Mouse (Mus musculus) midbrain, embryonic 16.5 days (tissue): ENCODE measurements around the gene Fzr1. TPM values are rescaled to one million over a fixed set of nuclear protein-coding genes. Genes with fewer than 3 reads are reported as not detected.

Source experiments
- ATAC-seq: fragments of 200-750 bp; cut with Nextera tagmentation; 2 replicates; pipeline ENCODE4 v1.8.0; 2017; ENCODE audit warnings: moderate TSS enrichment
- H3K27ac ChIP-seq: fragments of 300-500 bp; sonication (generic); 2 replicates; pipeline ENCODE4 v1.5.1; 2014; ENCODE audit warnings: mild to moderate bottlenecking, low read length, mixed read lengths
- H3K27me3 ChIP-seq: fragments of 300-500 bp; sonication (generic); 2 replicates; pipeline ENCODE4 v1.6.1; 2014; ENCODE audit warnings: low read depth, low read length, mixed read lengths; ENCODE audit not compliant: control insufficient read depth, insufficient read depth
- H3K36me3 ChIP-seq: fragments of 300-500 bp; sonication (generic); 2 replicates; pipeline ENCODE4 v1.6.1; 2014; ENCODE audit warnings: mild to moderate bottlenecking, low read length, moderate library complexity, mixed read lengths; ENCODE audit not compliant: control insufficient read depth, insufficient read depth
- H3K4me1 ChIP-seq: fragments of 300-500 bp; sonication (generic); 2 replicates; pipeline ENCODE4 v1.6.1; 2014; ENCODE audit warnings: mild to moderate bottlenecking, low read length, mixed read lengths; ENCODE audit not compliant: control insufficient read depth, insufficient read depth
- H3K4me2 ChIP-seq: fragments of 300-500 bp; sonication (generic); 2 replicates; pipeline ENCODE4 v1.6.1; 2014; ENCODE audit warnings: mild to moderate bottlenecking, low read length, mixed read lengths
- H3K4me3 ChIP-seq: fragments of 300-500 bp; sonication (generic); 2 replicates; pipeline ENCODE4 v1.5.1; 2014; ENCODE audit warnings: low read depth, mild to moderate bottlenecking, low read length, moderate library complexity, mixed read lengths
- H3K9ac ChIP-seq: fragments of 300-500 bp; sonication (generic); 2 replicates; pipeline ENCODE4 v1.6.1; 2014; ENCODE audit warnings: low read depth, low read length, mixed read lengths
- H3K9me3 ChIP-seq: fragments of 300-500 bp; sonication (generic); replicated peaks from 2 replicates; pipeline ENCODE4 v1.6.1; 2014; ENCODE audit warnings: mild to moderate bottlenecking, low read length, mixed read lengths; ENCODE audit not compliant: control insufficient read depth, poor library complexity, severe bottlenecking
- WGBS: fragments of 180-500 bp; shearing (Covaris S2); extraction: QIAGEN DNeasy Blood & Tissue Kit; methylation state at CpG from one replicate; pipeline ENCODE4 v1.1.7; 2014; 5-methylcytosine and 5-hydroxymethylcytosine counted together
- polyA plus RNA-seq: library from polyadenylated mRNA; unstranded; fragments of >200 nt; fragmentation: Nextera tagmentation; extraction: Ambion mirVana; gene quantifications from 2 replicates; pipeline ENCODE4 v1.2.1, GENCODE M21; 2015

Fzr1 gene
- polyA plus RNA-seq, 1 experiment from 2014 or later: 146 TPM

DNA sequence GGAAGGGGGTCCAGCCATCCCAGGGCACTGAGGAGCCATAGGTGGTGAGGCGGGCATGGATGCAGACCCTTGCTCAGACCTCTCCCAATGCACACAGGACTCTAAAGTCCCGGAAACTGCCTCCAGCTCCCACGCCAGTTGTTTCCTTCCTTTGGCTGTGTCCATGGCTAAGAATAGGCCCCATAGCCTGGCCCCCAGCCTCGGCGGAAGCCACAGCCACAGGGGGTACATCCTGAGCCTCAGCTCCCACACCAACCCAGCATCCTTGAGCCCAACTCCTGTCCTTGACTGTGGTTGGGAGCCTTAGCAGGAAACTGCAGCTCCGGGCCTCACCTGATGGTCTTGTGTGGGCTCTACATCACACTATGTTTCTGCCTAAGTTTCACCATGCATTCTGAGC lies 51.5 kb downstream of the Fzr1 start:
- no peak overlapping the region for H3K4me3 ChIP-seq
- no peak for ATAC-seq
- no peaks in the 10 kb centered on the region for H3K9me3 ChIP-seq
- peaks cover 3% of the 10 kb centered on the region; the same call in 1 of the 2 replicates for H3K27me3 ChIP-seq
- H3K4me1 ChIP-seq: peaks cover 5% of the 10 kb centered on the region
- no peak overlapping the region for H3K9ac ChIP-seq
- H3K36me3 ChIP-seq: peaks cover 40% of the 10 kb centered on the region
- 92% methylated on average over 6 of the region's 6 CpGs for WGBS
- H3K27ac ChIP-seq: no peak overlapping the region
- H3K4me2 ChIP-seq: no peak overlapping the region

DNA sequence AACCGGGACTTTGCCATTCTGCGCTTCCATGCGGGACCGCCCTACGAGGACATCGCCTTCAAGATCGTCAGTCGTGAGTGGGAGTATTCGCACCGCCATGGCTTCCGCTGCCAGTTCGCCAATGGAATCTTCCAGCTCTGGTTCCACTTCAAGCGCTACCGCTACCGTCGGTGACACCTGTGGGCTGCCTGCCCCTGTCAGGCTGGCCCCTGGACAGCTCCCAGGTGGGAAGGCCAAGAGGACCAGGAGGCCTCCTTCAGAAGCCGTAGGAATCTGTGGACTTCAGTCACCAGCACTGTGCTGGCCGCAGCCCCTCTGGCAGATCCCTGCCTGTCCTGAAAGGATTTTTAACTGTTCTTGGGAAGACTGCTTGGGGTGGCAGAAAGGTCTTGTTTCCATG lies 52.5 kb downstream of the Fzr1 start:
- no peak overlapping the region for H3K27ac ChIP-seq
- H3K27me3 ChIP-seq: no peaks in the 10 kb centered on the region
- H3K9ac ChIP-seq: no peak overlapping the region
- no peak overlapping the region for H3K4me3 ChIP-seq
- no peaks in the 10 kb centered on the region for H3K9me3 ChIP-seq
- no peak overlapping the region for H3K4me2 ChIP-seq
- peaks cover 40% of the 10 kb centered on the region for H3K36me3 ChIP-seq
- ATAC-seq: no peak
- 94% methylated on average over 18 of the region's 18 CpGs for WGBS
- H3K4me1 ChIP-seq: peaks cover 9% of the 10 kb centered on the region

DNA sequence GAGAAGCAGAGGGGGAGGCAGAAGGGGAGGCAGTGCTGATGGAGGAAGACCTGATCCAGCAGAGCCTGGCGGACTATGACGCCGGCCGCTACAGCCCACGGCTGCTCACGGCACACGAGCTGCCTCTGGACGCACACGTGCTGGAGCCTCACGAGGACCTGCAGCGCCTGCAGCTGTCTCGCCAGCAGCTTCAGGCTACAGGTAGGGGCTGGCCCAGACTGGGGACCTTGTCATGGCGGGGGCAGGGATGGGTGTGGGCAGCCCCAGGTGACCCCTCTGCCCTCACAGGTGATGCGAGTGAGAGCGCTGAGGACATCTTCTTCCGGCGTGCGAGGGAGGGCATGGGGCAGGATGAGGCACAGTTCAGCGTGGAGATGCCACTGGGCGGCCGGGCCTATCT lies 53.1 kb downstream of the Fzr1 start:
- no peak for ATAC-seq
- H3K27me3 ChIP-seq: no peaks in the 10 kb centered on the region

DNA sequence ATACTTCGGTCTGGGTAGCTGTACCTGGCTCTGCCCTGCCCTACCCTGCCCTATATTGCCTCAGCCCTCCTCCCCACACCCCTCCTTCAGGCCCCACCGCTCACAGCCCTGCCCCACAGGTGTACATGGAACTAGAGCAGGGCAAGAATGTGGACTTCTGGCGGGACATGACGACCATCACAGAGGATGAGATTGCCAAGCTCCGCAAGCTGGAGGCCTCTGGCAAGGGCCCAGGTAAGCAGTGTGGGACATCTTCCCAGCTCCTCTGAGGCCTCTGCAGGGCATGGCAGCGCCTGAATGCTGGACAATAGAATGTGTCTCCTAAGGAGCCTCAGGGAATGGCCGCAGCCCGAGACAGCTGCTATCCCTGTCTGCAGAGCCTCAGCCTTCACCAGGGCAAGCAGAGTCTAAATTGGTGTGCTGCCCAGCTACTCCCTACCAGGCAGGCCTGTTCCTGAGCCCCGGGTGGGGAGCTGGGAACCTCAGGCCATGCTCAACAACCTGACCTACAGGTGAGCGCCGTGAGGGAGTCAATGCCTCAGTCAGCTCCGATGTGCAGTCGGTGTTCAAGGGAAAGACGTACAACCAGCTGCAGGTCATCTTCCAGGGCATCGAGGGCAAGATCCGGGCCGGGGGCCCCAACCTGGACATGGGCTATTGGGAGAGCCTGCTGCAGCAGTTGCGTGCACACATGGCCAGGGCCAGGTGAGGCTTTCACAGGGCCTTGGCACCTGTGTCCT lies 54.4 kb downstream of the Fzr1 start:
- peaks cover 20% of the 10 kb centered on the region for H3K4me1 ChIP-seq
- peaks cover 40% of the 10 kb centered on the region for H3K36me3 ChIP-seq
- no peak overlapping the region for H3K27ac ChIP-seq
- no peak for ATAC-seq
- H3K9me3 ChIP-seq: no peaks in the 10 kb centered on the region
- H3K9ac ChIP-seq: no peak overlapping the region
- no peak overlapping the region for H3K4me2 ChIP-seq
- WGBS: 95% methylated on average over 18 of the region's 18 CpGs
- H3K4me3 ChIP-seq: no peak overlapping the region
- no peaks in the 10 kb centered on the region for H3K27me3 ChIP-seq

More for the DNA sequence above, 53.1 kb downstream of the Fzr1 start:
- Histone ChIP-seq H3K9ac (no peak overlapping the region), H3K27ac (no peak overlapping the region), H3K4me3 (no peak overlapping the region), H3K36me3 (peaks cover 40% of the 10 kb centered on the region), H3K9me3 (no peaks in the 10 kb centered on the region), H3K4me1 (peaks cover 9% of the 10 kb centered on the region), H3K4me2 (no peak overlapping the region)
- 96% methylated on average over 21 of the region's 21 CpGs for WGBS

DNA sequence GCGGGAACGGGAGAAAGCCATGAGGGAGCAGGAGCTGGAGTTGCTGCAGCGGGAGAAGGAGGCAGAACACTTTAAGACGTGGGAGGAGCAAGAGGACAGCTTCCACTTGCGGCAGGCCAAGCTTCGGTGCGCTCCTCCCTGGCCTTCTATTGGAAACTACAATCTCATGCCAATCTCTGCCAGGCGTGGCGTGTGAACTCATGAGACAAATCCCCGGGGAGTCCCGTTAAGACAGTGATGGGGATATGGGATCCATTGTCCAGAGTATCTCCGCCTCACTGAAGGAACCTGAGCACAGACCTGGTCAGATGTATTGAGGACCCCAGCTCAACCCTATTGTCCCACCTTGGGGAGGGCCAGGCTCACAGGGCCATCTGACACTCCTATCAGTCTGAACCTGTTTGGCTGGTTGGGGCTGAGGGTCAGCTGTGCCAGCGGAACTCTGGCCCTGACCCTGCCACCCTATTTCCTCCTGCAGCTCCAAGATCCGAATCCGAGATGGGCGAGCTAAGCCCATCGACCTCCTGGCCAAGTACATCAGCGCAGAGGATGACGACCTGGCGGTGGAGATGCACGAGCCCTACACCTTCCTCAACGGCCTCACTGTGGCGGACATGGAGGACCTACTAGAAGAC lies 55.1 kb downstream of the Fzr1 start:
- ATAC-seq: no peak
- Histone ChIP-seq H3K4me3 (no peak overlapping the region), H3K4me2 (no peak overlapping the region), H3K9ac (no peak overlapping the region), H3K9me3 (no peaks in the 10 kb centered on the region), H3K27me3 (no peaks in the 10 kb centered on the region), H3K4me1 (peaks cover 21% of the 10 kb centered on the region), H3K27ac (no peak overlapping the region), H3K36me3 (peaks cover 43% of the 10 kb centered on the region)
- WGBS: 93% methylated on average over 23 of the region's 23 CpGs

DNA sequence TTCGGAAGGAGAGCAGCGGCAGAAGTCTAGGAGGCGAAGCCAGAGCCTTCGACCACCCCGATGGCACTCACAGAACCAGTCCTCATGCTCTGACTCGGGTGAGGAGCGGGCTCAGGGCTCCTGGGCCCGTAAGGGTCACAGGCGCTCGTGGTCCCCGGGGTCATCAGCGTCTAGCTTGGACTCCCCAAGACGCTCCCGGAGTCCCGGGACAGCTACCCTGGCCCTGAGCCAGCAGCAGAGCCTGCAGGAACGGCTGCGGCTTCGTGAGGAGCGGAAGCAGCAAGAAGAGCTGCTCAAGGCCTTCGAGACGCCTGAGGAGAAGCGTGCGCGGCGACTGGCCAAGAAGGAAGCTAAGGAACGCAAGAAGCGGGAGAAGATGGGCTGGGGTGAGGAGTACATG lies 55.9 kb downstream of the Fzr1 start:
- peaks cover 21% of the 10 kb centered on the region for H3K4me1 ChIP-seq
- H3K4me2 ChIP-seq: no peak overlapping the region; the same call in 1 of the 2 replicates
- WGBS: 95% methylated on average over 27 of the region's 27 CpGs

DNA sequence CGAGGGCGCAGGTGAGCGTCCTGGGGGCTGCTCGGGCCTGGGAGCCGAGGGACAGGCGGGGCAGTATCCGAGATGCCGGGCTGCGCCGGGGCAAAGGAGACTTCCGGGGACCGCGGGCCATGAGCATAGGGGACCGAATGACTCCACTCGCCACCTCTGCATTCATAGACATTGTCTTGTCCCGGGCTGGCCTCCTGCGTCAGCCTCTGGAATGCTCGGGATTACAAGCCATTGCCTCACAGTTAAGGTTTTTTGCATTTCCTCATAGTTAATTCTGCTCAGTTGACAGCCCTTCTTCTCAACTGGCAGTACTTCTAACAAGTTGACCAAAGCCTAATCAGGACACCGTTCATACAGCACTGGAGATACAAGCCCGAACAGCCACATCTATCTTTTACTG lies 56.9 kb downstream of the Fzr1 start:
- H3K36me3 ChIP-seq: peaks cover 43% of the 10 kb centered on the region
- H3K9ac ChIP-seq: peak overlapping the region; percentile 77
- peak; percentile 3 for ATAC-seq
- H3K4me3 ChIP-seq: peak overlapping the region; percentile 78
- no peaks in the 10 kb centered on the region for H3K27me3 ChIP-seq
- H3K27ac ChIP-seq: peak overlapping the region; percentile 88
- WGBS: 3% methylated on average over 19 of the region's 20 CpGs
- peak overlapping the region; percentile 68 for H3K4me2 ChIP-seq
- H3K9me3 ChIP-seq: no peaks in the 10 kb centered on the region
- peaks cover 21% of the 10 kb centered on the region for H3K4me1 ChIP-seq

More for the DNA sequence above, 55.9 kb downstream of the Fzr1 start:
- H3K36me3 ChIP-seq: peaks cover 44% of the 10 kb centered on the region
- H3K9me3 ChIP-seq: no peaks in the 10 kb centered on the region
- no peak for ATAC-seq
- no peak overlapping the region for H3K9ac ChIP-seq
- no peak overlapping the region for H3K27ac ChIP-seq
- no peaks in the 10 kb centered on the region for H3K27me3 ChIP-seq
- no peak overlapping the region for H3K4me3 ChIP-seq

DNA sequence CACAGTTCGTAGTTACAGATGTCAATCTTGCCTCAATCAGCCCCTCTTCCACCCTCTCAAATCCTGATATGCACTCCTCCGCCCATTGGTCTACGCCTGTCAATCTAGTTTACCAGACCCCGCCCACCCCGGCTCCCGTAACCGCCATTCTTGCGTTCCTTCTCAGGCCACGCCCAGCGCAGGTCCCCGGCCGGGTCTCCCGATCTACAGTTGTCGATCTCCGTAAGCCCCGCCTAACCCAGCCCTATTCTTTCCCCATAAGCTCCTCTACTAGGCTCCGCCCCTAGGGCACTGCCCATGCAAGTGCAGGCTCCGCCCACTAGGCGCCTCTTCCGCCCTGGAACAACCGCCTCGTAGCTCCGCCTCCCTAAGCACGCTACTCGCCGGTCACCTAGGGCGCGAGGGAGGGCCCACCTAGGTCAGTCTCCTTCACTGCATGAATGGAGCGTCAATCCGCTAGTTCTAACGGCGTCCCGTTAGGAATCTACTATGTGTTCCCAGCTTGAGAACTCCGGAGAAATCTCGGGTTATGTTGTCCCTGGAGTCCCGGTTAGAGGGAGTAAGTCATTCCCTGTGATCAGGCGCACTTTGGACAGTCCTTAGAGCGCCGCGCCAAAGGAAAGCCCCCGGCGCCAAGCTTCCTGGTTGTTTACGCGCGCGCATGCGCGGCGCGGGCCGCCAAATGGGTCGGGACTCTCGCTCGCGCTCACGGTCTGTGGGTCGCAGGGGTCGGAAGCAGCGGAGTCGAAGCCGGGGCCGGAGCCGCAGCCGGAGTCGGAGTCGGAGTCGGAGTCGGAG lies 57.6 kb downstream of the Fzr1 start, which contains the start of gene Cactin:
Gene Cactin, plus strand, starts transcription at position 554 of the 798 bp plus-strand sequence.
- Histone ChIP-seq H3K27ac (peak within 1 kb of the TSS; percentile 88), H3K9me3 (no peaks in the 10 kb centered on the region), H3K36me3 (peaks cover 41% of the 10 kb centered on the region), H3K4me3 (peak within 1 kb of the TSS; percentile 78), H3K4me1 (peaks cover 21% of the 10 kb centered on the region), H3K27me3 (no peaks in the 10 kb centered on the region), H3K4me2 (peak within 1 kb of the TSS; percentile 68), H3K9ac (peak within 1 kb of the TSS; percentile 77)
- under 1% methylated on average over 68 of the region's 68 CpGs for WGBS
- ATAC-seq: peak; percentile 92
